Mouse (Mus musculus): ENCODE data around the gene Pik3c2g. TPM values are rescaled to one million over a fixed set of nuclear protein-coding genes. Genes with fewer than 3 reads are reported as not detected.

Gene Pik3c2g
- total RNA-seq, 2 experiments from 2014 or later = not detected

DNA sequence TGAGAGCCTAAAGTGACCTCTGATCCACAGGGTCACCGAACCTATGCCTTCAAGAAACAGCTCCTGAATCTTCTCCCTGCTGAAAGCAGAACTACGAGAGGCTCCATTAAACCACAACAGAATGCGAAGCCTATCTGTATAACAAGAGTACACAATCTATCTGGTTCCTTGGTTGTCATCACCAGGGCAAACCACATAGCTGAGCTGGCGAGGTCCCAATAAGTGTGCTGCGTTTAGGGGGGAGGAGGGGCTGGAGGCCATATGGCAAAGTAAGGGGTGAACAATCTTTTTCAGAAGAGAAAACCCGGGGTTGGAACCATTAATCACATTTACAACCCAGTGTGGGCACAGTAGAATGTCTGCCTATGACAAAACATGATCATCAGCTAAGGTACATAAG is 251.2 kb downstream of the Pik3c2g start:
- ATAC-seq (replicated peaks; ENCODE audit: low FRiP score, poor library complexity, severe bottlenecking) = no peak

DNA sequence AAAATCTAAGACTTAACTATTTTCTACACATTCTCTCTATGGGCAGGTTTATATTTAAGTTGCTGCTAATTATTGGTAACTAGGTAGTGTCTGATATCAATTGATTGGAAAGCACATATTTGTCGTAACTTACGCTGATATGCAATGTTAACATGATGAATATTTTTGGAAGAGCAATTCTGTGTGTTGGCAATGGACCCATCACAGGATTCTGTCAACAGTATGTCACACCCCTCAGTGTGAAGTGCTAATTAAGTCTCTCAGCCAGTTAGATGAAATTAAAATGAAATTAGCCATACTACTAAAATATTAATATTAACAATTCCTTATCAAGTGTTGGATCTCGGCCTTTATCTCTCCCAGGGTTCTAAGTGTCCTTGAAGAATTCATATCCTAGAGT is 251.7 kb downstream of the Pik3c2g start:
- ATAC-seq (replicated peaks; ENCODE audit: low FRiP score, poor library complexity, severe bottlenecking) = no peak

DNA sequence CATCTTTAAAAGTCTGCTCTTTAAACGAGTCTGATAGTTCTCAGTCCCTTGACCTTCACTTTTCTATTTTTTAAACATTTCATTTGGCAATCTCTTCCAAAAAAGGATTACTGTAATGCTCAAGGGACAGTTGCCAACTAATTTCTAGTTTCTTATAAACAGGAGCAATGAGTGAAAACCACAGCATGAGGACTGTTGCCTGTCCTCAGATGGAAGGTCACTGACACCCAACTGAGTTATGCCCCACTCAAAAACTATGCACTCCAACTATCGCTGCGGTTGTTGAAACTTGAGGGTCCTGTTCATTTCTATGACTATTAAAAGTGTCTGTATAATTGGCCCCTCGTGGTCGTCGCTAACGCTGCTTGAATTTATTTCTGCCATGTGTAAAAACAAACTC is 252.9 kb downstream of the Pik3c2g start:
- ATAC-seq (replicated peaks; ENCODE audit: low FRiP score, poor library complexity, severe bottlenecking) = no peak

DNA sequence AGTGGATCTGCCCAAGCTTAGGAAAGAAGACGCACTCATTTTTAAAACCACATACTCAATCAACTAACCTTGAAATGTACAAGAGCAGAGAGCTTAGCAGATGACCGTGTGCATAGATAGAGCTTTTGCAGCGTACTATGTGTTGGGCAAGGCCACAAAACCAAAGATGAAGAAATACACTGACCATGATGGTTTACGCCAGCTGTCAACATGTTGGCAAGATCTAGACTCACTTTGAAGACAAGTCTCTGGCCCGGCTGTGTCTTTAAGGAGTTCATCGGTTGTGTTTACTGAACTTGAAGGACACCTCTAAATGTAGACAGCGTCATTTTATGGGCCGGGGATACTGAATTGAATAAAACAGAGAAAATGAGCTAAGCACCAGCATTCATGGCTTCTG is 254.3 kb downstream of the Pik3c2g start:
- ATAC-seq (replicated peaks; ENCODE audit: low FRiP score, poor library complexity, severe bottlenecking) = no peak

DNA sequence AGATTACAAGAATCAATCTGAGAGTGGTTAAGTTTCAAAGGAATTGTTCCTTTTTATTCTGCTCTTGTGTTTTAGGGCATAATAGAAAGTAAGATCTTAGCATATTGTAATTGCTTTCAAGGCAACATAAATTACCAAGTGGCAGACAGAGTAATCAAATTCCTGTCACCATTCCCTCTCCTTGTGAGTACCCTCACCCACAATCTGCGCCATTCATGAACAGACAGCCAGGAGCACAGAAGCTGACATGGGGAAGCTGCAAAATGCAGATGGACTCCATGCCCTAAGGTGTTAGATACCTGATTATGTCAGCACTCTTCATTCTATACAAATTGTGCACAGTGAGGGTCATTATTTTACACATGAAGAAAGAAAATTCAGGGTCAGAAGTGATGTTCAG is 255.6 kb downstream of the Pik3c2g start:
- ATAC-seq (replicated peaks; ENCODE audit: low FRiP score, poor library complexity, severe bottlenecking) = no peak

DNA sequence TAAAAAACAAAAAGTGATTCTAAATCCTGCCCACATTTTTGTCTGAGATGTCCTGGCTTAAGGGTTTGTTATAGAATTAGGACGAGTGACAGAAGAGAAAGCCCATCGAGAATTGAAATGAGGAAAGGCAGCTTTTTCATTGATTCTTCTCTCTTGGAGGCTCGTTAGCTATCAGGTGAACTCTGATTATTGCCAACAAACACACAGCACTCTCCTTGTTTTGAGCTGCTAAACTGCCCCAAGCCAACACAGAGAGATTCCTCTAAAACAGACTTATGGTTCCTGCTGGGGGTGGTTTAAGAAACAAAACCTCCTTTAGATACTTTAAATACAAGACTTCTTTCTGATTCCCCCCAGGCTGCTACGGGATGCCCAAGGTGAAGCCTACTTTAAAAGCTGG is 256.5 kb downstream of the Pik3c2g start:
- ATAC-seq (replicated peaks; ENCODE audit: low FRiP score, poor library complexity, severe bottlenecking) = no peak

DNA sequence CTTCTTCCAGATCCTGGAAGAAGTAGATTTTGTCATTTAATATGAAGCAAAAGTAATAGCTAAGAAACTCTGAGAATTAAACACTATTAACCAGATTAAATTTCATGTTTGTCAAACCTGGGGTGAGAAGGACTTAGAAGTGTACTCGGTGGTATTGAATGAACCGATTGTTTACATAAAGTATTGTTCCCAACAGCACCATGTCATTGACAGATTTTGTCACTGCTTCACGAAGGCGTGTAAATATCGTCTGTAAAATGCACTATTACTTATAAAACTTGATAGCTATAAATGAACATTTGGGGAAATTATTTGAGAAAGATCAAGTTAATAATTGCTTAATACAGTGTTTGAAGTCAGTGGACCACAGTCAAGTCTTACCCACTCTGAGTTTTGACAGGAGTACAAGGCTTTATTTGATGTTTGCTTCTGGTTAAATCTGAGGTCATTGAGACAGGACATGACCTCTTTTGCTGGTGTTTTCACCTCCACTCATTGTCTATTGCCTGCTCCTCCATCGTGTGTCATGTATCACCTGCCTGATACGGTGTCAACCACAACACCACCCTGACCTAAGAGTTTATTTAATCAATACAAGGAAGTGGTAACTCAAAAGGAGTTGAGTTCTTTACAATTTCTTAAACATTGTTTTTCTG is 260.0 kb downstream of the Pik3c2g start:
- no peak for ATAC-seq (replicated peaks; ENCODE audit: low FRiP score, poor library complexity, severe bottlenecking)

DNA sequence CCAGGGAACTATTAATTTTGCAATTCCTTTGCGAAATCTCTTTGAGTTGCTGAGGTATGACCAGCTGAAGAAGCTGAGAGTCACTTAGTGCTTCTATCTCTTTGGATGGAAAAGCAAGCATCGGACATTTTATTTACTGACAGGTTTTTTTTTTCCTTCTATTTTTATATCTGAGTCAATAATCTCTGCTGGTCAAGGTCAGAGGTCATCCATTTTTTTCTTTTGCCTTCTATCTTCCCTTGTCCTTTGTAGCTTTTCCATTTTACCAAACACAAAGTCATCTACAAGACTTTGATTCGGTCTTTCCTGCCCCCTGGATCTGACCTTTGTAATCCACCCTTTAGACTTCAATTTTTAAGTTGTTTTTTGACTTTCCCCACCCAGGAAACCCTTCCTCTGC is 262.9 kb downstream of the Pik3c2g start:
- ATAC-seq (replicated peaks; ENCODE audit: low FRiP score, poor library complexity, severe bottlenecking) = no peak

DNA sequence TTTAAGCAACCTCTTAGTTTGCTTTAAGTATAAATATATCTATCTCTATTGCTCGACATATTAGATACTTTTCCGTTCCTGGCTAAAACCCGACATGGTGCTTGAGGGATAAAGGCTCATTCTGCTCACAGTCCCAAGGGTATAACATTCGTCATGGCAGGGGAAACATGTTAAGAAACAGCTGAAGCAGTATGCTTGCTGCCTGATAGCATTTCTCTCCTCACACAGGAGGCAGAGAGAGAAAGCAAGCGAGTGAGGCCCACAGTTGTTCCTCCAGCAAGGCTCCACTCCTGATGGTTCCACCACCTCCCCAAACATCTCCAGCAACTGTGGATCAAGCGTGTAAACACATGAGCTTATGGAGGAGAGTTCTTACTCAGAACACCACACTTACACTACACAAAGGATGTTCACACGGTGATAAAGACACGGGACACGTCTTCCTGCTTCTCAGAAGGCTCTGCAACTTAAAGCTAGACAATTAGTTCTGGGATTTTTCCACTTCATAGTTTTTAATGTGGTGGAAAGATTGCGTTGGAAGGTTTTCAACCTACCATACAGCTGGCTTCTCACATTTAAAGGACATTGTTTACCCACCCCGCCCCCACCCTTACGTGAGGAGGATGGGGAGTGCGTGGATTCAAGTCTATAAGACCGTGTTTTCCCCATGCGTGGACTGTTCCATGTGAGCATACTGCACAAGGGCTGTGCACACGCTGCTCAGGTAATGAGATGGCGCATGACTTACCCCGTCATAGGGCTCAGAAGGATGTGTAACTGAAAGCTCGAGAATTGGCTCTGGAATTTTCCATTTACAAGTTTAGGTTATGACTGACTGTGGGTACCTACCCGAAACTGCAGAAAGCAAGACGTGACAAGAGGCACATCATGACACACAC is 264.9 kb downstream of the Pik3c2g start:
- ATAC-seq (replicated peaks; ENCODE audit: low FRiP score, poor library complexity, severe bottlenecking) = no peak

DNA sequence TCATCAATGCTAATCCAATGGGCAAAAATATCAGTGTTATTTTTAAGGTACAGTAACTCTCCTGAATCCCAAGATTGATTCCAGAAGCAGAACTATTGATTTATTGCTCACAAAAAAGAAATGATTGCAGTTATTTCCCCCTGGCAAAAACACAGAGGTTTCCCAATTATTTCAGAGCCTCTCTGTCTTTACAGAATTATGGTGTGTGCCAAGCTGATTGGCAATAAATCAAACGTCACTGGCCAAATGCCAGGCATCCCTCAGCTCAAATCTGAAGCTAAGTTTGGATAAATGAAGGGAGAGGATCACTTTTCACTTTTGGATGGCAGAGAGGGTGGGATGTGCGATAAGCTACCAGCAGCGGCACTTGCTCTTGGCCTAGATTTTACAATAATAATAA is 265.8 kb downstream of the Pik3c2g start:
- no peak for ATAC-seq (replicated peaks; ENCODE audit: low FRiP score, poor library complexity, severe bottlenecking)

DNA sequence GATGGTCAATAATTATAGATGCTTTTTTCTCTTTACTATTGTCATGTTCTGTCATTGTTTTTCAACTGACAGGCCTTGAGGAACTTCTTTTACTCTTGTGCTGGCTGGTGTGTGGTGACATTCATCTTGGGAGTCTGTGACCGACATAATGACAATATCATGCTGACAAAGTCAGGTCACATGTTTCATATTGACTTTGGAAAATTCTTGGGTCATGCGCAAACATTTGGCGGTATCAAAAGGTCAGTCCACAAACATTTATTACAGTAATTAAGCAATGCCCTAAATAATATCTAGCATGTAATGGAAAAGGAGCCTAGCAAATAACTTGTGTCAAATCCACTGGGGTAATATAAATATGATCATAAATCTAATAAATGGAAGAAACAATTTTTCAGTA is 273.1 kb downstream of the Pik3c2g start:
- no peak for ATAC-seq (replicated peaks; ENCODE audit: low FRiP score, poor library complexity, severe bottlenecking)

DNA sequence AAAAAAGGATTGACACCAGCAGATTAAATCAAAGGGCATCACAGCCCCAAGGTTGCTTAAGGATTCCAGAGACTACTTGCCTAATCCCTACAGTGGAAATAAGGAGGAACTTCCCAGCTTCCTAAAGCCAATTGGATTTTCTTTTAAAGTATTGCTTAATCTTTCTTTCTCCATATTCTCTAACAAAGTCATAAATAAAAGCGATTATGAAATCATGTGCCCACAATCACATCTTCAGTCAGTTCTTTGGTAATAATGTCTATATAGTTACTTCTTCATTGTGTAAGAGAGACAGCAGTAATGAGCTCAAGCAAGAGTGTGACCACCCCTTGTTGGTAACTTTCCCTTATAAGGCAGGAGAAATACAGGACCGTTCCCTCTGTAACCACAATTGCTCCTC is 274.5 kb downstream of the Pik3c2g start:
- ATAC-seq (replicated peaks; ENCODE audit: low FRiP score, poor library complexity, severe bottlenecking) = no peak

DNA sequence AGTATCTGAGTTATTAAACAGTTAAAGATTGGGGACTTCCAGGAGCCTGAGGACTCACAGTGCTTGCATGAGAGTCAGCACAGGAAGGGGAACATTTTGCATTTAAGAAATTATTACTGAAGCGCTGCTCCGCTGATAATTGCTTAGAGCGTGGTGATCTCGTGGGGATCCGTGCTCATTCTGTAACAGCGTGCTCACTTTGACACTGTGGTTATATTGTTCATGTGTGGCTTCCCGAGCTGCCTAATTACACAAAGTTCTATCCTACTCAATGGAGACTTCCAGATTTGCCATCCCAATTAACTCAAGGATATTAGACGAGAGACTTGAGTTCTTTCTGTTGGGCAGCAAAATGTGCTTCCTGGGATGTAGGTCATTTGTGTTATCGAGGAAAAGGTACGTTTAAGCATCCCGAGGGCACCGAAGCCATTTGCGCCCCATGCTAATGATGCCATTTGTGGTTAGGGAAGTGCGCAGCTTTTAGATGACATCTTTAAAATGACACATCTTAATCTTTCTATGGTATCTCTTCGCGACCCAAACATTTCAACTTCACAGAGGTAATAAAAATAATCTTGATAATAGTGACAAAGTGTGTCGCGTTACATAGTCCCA is 278.1 kb downstream of the Pik3c2g start:
- ATAC-seq (replicated peaks; ENCODE audit: low FRiP score, poor library complexity, severe bottlenecking) = no peak

DNA sequence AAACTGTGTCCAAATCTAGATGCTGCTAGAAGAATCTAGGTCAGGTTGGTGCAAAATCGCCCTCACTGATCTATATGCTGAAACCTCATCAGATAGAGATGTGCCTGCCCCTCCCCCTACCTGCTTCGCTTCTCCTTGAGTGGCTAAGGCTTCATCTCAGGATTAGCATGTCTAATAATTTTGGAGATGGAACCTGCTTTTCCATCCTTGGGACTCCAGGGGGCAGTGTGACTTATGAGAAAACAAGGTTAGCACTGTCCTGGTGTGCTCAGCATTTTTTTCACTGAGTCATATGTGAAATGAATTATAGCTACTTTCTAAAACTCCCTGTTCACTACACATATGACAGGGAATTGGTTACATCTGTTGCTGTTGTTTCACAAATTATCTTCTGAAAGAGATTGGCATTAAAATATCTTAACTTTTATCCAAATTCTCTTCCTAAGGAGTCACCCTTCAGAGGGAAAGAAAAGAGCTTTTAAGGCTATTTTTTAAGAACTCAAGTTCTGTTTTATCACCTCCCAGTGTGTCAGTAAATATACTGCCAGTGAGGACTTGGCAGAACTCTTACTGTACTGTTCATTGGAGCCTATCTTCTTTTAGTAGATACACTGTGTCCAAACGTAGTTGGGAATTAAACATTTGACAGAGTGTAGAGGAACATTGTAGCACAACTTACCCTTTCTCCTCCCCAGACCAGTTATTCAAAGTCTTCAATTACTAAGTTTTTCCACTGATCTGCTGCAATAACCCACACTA is 287.6 kb downstream of the Pik3c2g start:
- ATAC-seq (replicated peaks; ENCODE audit: low FRiP score, poor library complexity, severe bottlenecking) = no peak

DNA sequence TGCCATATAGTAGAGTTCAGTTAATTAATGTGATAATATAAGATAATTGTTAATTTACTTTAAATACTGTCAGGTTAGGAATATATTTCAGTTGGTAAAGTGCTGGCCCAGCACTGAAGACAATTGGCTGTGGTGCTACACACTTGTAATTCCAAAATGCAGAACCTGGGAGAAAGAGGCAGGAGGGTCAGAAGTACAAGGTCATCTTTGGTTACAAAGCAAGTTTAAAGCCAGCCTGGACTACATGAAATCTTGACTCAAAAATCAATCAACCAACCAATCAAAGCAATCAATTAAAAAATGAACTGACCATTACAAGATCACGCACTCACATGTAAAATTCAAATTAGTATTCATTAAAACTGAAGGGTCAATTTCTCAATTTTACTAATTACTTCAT is 289.7 kb downstream of the Pik3c2g start:
- no peak for ATAC-seq (replicated peaks; ENCODE audit: low FRiP score, poor library complexity, severe bottlenecking)

DNA sequence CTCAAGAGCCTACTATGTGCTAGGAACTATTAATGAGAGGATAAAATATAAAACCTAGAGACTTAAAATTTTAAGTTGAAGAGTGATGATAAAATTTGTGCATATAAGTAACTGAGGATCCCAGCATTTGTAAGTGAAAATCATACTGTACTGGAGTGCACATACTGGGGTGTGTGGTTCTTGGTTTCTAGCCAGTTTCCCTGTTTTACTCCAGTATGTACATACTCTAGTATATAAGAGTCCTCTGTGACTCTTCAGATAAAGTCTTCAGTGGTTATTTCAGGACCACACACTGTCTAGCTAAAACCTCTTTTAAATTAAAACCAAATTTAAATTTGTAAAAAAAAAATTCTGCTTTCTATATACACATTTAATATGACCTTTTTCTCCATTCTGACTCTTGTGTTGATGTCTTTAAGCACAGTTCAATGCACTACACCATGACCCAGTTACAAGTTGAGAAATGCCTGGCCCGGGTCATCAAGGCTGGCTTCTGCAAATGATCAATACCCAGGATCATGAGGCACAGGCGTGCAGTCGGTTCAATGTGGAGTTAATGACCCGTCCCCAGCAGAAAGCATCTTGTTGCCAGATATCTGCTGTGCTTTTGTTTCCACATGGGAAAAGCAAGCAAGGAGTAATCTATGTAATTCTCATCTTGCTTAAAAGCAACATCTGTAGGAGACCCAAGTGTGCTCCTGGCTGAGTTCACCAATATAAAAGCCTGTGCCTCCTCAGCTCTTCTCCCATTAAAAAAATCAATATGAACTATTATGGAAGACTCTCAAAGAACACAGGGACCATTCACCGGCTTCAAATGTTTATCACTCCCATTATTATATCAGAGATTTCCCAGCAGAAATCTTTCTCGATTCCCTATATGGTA is 290.7 kb downstream of the Pik3c2g start:
- no peak for ATAC-seq (replicated peaks; ENCODE audit: low FRiP score, poor library complexity, severe bottlenecking)

DNA sequence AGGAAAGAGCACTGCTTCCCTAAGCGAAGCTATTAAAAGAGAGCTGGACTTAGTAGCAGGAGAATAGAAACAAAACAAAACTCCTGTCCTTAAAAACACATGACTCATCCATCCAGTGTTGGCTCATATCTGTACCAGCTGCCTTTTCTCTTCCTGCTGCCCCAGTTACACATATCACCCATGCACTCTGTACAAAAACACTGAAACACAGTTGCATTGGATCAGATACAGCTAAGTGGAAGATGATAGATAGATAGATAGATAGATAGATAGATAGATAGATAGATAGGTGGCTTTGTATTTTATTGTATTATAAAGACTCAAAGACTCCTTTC is 291.3 kb downstream of the Pik3c2g start:
- no peak for ATAC-seq (replicated peaks; ENCODE audit: low FRiP score, poor library complexity, severe bottlenecking)

DNA sequence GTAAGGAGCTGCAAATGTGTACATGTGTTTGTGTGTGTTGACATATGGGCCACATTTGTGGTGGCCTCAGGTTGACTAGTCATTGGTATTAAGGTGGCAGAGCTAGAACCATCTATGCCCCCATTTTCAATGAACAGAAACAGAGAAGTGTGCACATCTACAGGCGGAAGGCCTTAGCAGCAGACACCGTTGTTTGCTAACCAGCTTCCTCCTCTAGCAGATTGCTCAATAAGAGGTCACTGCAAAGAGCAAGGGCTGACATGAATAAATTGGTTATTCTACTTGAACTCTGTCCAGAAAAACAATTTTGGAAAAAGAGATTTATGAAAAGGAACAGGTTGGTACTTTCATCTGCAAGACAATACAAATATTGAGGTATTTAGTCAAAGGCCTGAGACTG is 295.1 kb downstream of the Pik3c2g start:
- no peak for ATAC-seq (replicated peaks; ENCODE audit: low FRiP score, poor library complexity, severe bottlenecking)

DNA sequence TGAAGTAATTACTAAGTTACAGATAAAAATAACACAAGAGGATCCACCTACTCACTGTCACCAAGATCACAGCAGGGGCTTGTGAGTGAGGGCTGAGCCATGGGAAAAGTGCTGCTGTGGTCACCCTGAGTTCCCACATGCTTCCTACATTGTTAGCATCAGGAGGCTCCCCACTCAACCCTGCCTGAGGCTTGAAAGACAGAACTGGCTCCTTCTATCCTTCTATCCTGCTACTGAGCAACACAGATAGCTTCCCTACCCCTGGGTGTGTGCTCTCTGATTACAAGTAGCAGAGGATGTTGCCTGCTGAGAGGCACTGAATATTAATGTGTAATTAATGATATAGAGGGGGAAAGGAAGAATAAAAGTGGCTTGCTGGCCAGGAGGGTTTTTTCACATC is 300.2 kb downstream of the Pik3c2g start:
- ATAC-seq (replicated peaks; ENCODE audit: low FRiP score, poor library complexity, severe bottlenecking) = no peak

DNA sequence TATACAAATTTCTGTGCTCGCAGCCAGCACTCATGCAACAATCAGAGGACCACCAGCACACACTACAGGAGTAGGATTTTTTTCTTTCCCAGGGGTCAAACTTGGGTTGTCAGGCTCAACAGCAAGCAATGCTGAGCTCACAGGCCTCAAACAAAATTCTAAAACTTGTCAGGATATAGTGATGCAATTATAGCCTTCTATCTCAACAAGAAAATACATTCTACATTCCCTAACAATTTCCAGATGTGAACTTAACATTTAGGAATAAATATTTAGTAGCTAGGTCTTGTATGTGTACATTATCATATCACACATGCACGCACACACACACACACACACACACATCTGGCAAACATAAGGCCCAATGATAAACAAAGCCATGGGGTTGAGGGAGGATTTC is 308.6 kb downstream of the Pik3c2g start:
- ATAC-seq (replicated peaks; ENCODE audit: low FRiP score, poor library complexity, severe bottlenecking) = no peak
